Mouse (Mus musculus): ENCODE results near the gene Tnnt1.

DNA sequence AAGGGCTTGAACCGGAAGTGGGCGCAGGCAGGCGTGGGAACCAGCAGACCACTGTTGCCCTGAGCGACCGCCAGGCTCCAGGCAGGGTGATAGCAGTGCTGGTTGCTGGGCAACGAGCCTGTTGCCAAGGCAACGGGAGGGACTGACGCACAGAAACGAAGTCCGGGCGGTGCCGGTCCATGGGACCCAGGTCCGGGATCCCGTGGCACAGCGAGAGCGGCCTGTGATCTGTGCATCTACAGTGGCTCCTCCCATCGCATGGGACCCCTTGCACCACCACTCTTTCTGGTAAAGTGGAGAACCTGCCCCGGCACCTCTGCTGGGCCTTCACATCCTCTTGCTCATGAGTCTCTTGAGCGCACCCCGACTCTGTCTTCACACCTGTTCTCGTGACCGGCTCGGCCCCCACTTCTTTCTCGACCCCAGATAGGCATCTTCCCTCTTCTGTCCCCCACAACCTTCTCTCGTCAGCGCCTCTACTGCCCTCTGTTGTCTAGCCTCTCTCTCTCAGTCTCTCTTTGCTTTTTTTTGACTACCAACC lies 30.5 kb upstream of the Tnnt1 start:
- TF ChIP-seq CTCF (IDR thresholded peaks at IDR 0.05; ENCODE audit: low read depth, low read length), result no peak
- no peak for TF ChIP-seq POLR2A (IDR thresholded peaks at IDR 0.05; ENCODE audit: borderline replicate concordance, low read depth, low read length)
